Mouse (Mus musculus): ENCODE results near the gene Aadat.
"Not testable (repeated sequence)": the region's sequence is repeated elsewhere in the genome, so short reads cannot be mapped to it uniquely, and the experiment has no call there.

The Aadat gene

DNA sequence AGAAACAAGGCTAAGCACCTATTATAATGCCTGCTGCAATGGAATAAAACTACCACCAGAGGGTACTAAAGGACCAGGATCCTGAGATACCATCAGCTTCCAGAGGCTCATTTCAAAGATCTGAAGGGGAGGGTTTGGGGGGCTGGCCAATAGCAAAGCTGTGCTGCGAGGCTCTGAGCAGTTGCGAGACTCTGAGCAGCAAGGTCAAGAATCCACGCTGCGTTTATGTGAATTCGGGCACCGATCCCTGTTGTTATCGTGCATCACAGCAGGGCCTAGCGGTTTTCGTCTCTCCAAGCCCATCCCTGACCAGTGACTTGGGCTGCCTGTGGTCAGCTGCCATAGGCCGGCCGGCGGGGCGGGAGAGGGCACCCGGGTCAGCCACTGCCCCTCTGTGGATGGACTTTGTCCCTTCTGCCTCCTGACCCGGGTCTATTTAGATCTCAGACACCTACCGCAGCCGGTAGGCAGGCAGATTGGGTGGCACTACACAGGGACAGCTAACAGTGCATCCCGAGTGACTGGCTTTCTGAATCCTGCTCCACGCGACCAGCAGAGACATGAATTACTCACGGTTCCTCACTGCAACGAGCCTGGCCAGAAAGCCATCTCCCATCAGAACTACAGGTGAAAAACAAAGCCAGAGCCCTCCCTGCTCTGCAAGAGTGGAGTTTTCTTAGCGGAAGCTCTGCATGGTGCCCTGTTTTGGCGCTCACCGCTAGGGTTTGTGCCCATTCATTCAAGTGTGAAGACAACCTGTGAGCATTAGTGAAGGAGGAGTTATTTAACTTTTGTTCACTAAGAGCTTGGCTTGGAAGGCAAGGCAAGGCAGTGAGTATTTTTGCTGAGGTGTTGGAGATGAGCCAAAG lies at the start of gene Aadat:
Aadat (plus strand) TSS at position 280 of the 869 bp plus-strand sequence.
- ATAC-seq (ENCODE audit: insufficient number of reproducible peaks, low FRiP score, low TSS enrichment) = peak; percentile 96

DNA sequence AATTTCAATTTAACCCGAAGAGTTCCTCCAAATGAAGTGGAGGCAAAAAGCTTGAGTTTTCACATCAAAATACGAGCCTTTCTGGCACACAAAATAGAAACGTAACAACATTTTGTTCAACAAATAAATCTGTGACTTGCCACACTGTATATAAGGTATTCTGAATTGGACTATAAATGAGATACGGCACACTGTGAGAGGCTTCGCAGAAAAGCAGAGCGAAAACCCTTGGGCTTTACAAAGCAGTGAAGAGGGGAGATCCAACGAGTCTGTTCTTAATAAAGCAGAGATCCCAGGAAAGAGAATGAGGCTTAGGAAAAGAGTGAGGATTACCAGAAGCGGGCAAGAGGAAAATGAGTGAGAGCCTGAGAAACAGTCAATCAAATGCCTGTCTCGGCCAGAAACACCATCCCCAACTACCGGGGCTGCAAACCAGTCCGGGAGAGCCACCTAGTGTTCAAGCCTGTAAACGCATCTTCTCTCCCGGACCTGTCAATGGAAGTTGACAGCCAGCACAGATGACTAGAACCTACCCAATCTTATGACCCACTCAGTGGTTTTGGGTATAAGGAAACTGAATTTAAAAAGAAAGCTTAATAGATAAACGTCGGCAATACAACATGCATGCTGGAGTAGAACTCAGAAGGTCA lies 38.9 kb upstream of the Aadat start:
- ATAC-seq (ENCODE audit: insufficient number of reproducible peaks, low FRiP score, low TSS enrichment) = peak; percentile 81

DNA sequence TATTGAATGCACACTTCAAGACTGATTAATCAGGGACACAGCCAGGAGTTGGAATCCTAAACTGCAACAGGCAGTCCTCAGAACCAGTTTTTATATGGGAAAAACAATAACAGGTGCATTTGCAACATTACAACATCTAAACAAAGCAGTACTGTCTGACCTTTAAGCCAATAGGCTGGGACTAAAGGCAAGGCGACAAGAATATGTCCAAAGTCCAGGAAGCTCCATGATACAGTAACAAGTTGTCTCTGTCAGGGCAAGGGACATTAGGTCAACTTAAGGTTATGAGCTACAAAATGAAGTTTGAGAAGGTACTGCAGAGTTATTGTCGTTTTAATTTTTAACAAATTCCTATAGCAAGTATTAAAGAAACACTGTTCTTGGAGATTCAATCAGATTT lies 15.6 kb upstream of the Aadat start:
- no peak for ATAC-seq (ENCODE audit: insufficient number of reproducible peaks, low FRiP score, low TSS enrichment)

DNA sequence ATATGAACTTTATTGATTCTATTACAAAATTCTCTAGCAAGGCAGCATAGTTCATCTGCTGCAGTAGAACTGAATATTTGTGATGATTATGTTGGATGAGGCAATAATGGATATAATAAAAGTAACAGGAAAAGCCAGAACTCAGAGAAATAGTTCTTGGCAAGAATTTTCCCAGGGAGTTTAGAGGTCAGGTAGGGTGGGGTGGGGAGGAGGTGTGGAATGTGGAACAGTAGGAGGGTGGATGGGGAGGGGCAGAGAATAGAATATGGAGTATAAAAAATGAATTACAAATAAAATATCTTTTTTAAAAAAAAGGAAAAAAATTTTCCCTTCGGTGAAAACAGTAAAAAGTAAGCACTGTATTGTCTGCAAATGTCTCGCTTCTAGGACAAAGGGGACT lies 13.9 kb upstream of the Aadat start:
- no peak for ATAC-seq (ENCODE audit: insufficient number of reproducible peaks, low FRiP score, low TSS enrichment)

DNA sequence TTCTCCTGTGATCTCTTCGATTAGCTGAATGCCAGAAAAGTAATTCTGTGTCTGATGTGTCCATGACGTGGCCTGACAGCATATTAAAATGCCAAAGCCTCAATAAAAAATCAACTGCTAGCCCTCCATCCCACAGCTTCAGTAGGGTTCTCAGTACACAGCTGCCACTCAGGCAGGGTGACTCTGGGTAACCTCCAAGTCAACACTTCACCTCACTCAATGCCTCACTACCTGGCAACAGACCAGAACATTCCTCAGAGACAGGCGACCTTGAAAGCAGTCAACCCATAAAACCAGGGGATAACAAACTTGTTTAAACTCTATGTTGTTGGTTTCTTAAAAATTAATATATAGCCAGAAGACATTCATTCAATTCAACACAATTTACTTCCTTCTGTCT lies 13.3 kb upstream of the Aadat start:
- ATAC-seq (ENCODE audit: insufficient number of reproducible peaks, low FRiP score, low TSS enrichment) = no peak

DNA sequence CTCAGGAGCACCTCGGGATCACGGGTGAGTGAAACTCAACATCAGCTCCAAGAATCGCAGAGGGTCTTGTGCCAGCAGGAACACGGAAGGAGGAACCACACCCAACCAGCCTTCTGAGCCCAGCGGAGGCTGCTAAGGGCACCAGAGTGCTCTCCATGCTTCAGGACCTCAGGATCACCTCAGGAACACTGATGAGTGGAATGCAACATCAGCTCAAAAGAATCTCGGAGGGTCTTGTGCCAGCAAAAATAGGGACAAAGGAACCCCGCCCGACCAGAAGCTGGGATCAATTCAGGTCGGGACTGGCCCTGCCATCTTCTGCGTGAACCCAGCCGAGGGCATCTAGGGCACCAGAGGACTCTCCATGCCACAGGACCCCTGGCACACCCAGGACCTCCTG lies 11.1 kb upstream of the Aadat start:
- no peak for ATAC-seq (ENCODE audit: insufficient number of reproducible peaks, low FRiP score, low TSS enrichment)

DNA sequence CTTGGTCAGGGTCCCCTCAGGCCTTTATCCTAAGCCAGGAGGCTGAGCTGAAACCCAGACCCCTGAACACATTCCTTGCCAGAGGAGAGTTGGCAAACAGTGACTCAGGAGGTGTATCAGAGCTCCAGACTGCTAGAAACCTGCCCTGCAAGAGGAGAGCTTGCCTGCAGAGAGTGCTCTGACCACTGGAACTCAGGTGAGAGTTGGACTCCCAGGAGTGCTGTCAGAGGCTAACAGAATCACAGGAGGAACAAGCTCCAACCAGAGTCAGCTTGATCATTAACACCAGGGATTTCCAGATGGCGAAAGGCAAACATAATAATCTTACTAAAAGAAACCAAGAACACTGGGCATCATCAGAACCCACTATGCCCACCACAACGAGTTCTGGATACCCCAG lies 10.7 kb upstream of the Aadat start:
- ATAC-seq (ENCODE audit: insufficient number of reproducible peaks, low FRiP score, low TSS enrichment) = not testable (repeated sequence)

DNA sequence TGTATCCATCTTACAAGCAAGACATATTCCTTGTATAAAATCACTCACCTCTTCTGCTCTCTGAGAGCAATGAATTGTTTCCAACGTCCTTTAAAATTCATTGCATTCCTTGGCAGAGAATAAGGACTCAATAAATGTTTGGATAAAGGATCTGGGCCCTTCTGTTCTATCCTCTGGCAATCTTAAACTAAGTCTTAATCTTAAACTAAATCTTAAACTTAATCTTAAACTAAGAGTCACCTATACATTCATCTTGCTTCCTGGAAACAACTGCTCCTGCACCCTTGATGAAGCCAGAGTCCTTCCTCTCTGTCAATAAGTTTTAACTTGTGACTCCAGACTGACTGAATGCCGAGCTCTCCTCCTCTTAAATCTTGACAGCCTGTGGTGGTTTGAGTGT lies 2.6 kb upstream of the Aadat start, which contains the start of gene Gm10283:
Gm10283 (minus strand) TSS at position 101 of the 400 bp plus-strand sequence.
- ATAC-seq (ENCODE audit: insufficient number of reproducible peaks, low FRiP score, low TSS enrichment) = no peak

DNA sequence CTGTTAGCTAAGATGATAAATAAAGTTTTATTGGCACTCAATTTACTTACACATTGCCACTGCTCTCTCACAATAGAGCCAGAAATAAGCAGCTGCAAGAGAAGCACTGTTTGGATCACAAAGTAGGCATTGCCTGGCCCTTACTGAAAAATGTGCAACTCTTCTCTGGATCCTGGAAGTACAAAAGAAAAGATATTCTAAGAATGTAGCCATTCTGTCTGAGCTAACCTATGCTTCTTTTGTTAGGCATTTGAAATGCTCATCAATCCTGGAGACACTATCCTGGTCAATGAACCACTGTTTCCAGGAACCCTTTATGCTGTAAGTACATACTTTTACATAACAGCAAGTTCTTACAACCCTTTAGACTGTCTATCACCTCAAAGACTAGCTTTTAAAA lies 12.6 kb downstream of the Aadat start:
- no peak for ATAC-seq (ENCODE audit: insufficient number of reproducible peaks, low FRiP score, low TSS enrichment)

DNA sequence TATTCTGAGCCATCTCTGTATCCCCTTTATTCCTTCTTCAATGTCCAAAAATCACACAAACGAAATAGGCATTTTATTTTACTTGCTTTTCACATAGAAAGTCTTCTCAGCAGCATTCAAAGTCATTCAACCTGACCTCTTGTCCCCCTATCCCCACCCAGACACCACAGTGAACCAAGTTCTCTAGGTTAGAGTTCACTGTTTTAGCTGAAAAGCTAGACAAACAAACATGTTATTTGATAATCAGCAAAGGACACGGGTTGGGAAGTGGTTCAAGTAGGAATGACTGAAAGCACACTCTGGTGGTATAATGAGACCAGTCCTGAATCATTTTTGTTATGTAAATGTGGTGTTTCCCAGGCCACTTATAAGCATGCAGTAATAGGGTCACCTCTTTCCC lies 29.2 kb downstream of the Aadat start:
- ATAC-seq (ENCODE audit: insufficient number of reproducible peaks, low FRiP score, low TSS enrichment) = no peak

DNA sequence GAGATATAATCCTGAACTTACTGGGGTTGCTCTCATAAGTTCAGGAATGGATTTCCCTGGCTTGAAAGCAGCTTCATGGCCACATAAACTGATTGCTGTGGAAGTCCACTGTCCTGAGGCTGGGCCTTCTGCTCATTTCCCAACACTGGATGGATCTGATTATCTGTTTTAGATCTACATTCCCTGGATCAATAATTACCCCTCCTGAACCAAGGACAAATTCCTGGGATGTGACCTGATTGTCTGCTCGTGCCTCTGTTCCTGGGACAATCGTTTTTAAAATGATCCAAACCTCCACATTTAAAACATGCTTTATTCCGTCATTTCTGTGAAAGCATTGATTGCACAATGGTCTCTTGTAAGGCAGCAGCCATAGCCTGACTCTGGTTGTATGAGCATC lies 61.1 kb downstream of the Aadat start:
- no peak for ATAC-seq (ENCODE audit: insufficient number of reproducible peaks, low FRiP score, low TSS enrichment)

DNA sequence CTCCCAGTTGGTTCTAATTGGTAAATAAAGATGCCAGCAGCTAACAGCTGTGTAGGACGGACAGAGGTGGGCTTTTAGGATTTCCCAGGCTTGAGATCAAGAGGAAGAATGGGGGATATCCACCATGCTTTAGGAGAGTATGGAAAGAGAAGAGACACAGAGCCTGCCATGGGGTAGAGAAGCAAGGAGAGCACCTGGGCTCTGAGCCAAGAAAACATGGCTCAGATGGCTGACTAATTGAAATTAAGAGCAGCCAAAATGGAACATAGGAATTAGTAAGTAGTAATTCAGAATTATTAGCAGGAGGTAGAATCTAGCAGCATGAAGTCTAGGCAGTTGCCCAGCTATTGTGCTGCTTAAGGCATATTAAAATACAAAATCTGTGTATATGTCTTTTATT lies 71.5 kb downstream of the Aadat start:
- peak; percentile 78 for ATAC-seq (ENCODE audit: insufficient number of reproducible peaks, low FRiP score, low TSS enrichment)

DNA sequence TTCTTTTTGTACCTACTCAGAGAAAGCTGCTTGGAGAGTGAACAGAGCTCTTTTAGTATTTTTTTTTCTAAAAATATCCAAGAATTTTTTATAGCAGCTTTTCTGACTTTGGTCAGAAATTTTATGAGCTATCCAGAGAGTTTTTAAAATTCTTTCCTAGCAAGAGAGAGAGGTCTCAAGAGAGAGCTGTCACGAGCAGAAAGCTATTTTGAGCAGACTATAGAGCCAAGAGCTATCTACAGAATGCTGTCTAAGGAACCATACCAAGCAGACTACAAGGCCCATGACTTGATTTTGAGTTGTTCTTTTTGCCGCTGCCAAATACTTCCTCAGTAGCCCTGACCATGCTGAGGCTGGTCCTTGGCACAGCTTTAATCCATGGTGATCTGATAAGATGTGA lies 77.6 kb downstream of the Aadat start:
- no peak for ATAC-seq (ENCODE audit: insufficient number of reproducible peaks, low FRiP score, low TSS enrichment)

DNA sequence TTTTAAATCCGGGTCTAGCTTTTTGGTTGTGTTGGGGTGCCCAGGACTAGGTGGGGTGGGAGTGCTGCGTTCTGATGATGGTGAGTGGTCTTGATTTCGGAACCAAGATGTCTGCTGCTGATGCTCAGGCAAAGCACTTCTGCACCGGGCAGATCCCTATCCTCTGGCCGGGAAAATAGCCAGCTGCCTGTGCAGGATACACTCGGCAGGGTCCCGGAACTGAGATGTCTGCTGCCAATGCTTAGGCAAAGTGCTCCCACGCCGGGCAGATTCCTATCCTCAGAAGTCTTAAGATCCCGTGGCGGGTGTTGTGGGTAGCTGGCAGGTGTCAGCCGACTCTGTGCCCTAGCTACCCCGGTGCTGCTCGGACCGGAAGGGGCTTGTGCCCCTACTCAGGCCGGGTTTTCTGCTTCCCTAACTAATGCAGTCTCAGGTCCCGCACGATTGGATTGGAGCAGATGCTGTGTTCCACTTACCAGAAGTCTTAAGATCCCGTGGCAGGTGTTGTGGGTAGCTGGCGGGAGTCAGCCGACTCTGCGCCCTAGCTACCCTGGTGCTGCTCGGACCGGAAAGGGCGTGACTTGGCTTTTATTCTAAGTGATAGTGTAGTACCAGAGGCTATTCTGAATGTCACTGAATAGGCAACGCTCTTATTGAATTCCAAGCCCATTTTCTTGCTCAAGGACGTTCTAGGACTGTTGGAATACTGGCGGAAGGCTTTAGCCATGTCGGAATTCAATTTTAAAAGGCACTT lies 85.8 kb downstream of the Aadat start:
- ATAC-seq (ENCODE audit: insufficient number of reproducible peaks, low FRiP score, low TSS enrichment) = not testable (repeated sequence)

DNA sequence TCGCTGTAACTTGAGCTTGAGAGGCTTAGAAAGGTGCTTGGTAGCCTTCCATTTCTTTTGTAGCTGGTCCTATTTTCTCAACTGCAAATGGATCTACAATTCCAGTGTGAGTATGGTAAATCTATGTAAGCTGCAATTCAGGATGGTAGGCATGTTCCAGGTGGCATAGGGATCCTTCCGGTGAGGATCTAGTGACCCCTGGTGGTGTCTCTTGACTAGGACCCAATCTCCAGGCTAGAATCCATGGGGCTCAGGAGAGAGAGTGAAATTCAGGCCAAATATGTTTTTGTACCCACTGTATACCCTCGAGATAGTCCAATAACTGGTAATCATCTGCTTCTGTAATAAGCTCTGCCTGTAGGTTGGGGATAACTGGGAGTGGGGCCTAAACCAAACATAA lies 89.0 kb downstream of the Aadat start:
- ATAC-seq (ENCODE audit: insufficient number of reproducible peaks, low FRiP score, low TSS enrichment) = no peak
